Mouse (Mus musculus) yolk sac, embryonic 10.5 days (tissue): ENCODE data around the gene Scn5a.

ENCODE experiments used
- DNase-seq: peaks from one replicate; pipeline ENCODE4 v3.0.0-alpha.2; 2017; ENCODE audit warnings: low spot score

Scn5a gene

GRCm38 (mm10) chr9:119578636-119579438, at the start of gene Scn5a:
Gene Scn5a, minus strand, starts transcription at chr9:119579016.
- peak; percentile 20 for DNase-seq

GRCm38 (mm10) chr9:119627227-119627626, 48.4 kb upstream of the Scn5a start:
- DNase-seq: no peak

GRCm38 (mm10) chr9:119624151-119624550, 45.3 kb upstream of the Scn5a start:
- DNase-seq: no peak

- no peak for DNase-seq
These were observed 36.0 kb upstream of the Scn5a start for GRCm38 (mm10) chr9:119614798-119615197.

GRCm38 (mm10) chr9:119610563-119611166, 31.8 kb upstream of the Scn5a start:
- DNase-seq: no peak

GRCm38 (mm10) chr9:119606906-119607305, 28.1 kb upstream of the Scn5a start:
- no peak for DNase-seq

GRCm38 (mm10) chr9:119604607-119605006, 25.8 kb upstream of the Scn5a start:
- DNase-seq: no peak

GRCm38 (mm10) chr9:119598501-119598900, 19.7 kb upstream of the Scn5a start:
- no peak for DNase-seq

- no peak for DNase-seq
These were observed 18.5 kb upstream of the Scn5a start for GRCm38 (mm10) chr9:119597332-119597731.

- no peak for DNase-seq
These were observed 10.8 kb upstream of the Scn5a start for GRCm38 (mm10) chr9:119589592-119589991.

GRCm38 (mm10) chr9:119588763-119589449, 10.1 kb upstream of the Scn5a start:
- no peak for DNase-seq

- peak; percentile 43 for DNase-seq
These were observed 1.9 kb upstream of the Scn5a start for GRCm38 (mm10) chr9:119580668-119581067.

GRCm38 (mm10) chr9:119580187-119580586, 1.4 kb upstream of the Scn5a start:
- no peak for DNase-seq

GRCm38 (mm10) chr9:119578311-119578635, 543 bp downstream of the Scn5a start:
- no peak for DNase-seq

GRCm38 (mm10) chr9:119576977-119577376, 1.8 kb downstream of the Scn5a start:
- no peak for DNase-seq

GRCm38 (mm10) chr9:119575732-119576131, 3.1 kb downstream of the Scn5a start:
- no peak for DNase-seq

- DNase-seq: no peak
These were observed 4.5 kb downstream of the Scn5a start for GRCm38 (mm10) chr9:119574366-119574765.

- DNase-seq: no peak
These were observed 5.8 kb downstream of the Scn5a start for GRCm38 (mm10) chr9:119573009-119573408.

GRCm38 (mm10) chr9:119571411-119571888, 7.4 kb downstream of the Scn5a start:
- DNase-seq: no peak

GRCm38 (mm10) chr9:119570652-119571051, 8.2 kb downstream of the Scn5a start:
- DNase-seq: no peak

GRCm38 (mm10) chr9:119568732-119569131, 10.1 kb downstream of the Scn5a start:
- DNase-seq: no peak

GRCm38 (mm10) chr9:119567800-119568199, 11.0 kb downstream of the Scn5a start:
- DNase-seq: no peak

- DNase-seq: no peak
These were observed 12.6 kb downstream of the Scn5a start for GRCm38 (mm10) chr9:119566214-119566613.
